Mouse (Mus musculus) hindbrain, embryonic 11.5 days (tissue): Measurements from ENCODE around the gene Ptchd4. TPM values are rescaled to one million over a fixed set of nuclear protein-coding genes. Genes with fewer than 3 reads are reported as not detected.

Experiments used
- ATAC-seq: fragments of 200-750 bp; cut with Nextera tagmentation; 2 replicates; pipeline ENCODE4 v1.8.0; 2017; ENCODE audit warnings: mild to moderate bottlenecking, moderate TSS enrichment, moderate library complexity; ENCODE audit not compliant: low FRiP score
- DNase-seq: peaks from one replicate; pipeline ENCODE4 v3.0.0-alpha.2; 2015; ENCODE audit warnings: low spot score
- H3K27ac ChIP-seq: fragments of 300-500 bp; sonication (generic); 2 replicates; pipeline ENCODE4 v1.5.1; 2014; ENCODE audit warnings: mild to moderate bottlenecking, low read depth, low read length
- H3K27me3 ChIP-seq: fragments of 300-500 bp; sonication (generic); 2 replicates; pipeline ENCODE4 v1.6.1; 2014; ENCODE audit warnings: mild to moderate bottlenecking, low read length, moderate library complexity, mixed read lengths; ENCODE audit not compliant: control insufficient read depth, insufficient read depth
- H3K36me3 ChIP-seq: fragments of 300-500 bp; sonication (generic); 2 replicates; pipeline ENCODE4 v1.6.1; 2014; ENCODE audit warnings: mild to moderate bottlenecking, low read length, moderate library complexity, mixed read lengths; ENCODE audit not compliant: control insufficient read depth, insufficient read depth
- H3K4me1 ChIP-seq: fragments of 300-500 bp; sonication (generic); replicated peaks from 2 replicates; pipeline ENCODE4 v1.6.1; 2014; ENCODE audit warnings: low read length, mixed read lengths; ENCODE audit not compliant: control insufficient read depth, insufficient read depth
- H3K4me2 ChIP-seq: fragments of 300-500 bp; sonication (generic); replicated peaks from 2 replicates; pipeline ENCODE4 v1.6.1; 2014; ENCODE audit warnings: mild to moderate bottlenecking, low read depth, low read length
- H3K4me3 ChIP-seq: fragments of 300-500 bp; sonication (generic); 2 replicates; pipeline ENCODE4 v1.5.1; 2014; ENCODE audit warnings: low read depth, low read length
- H3K9ac ChIP-seq: fragments of 300-500 bp; sonication (generic); 2 replicates; pipeline ENCODE4 v1.6.1; 2014; ENCODE audit warnings: low read depth, low read length
- H3K9me3 ChIP-seq: fragments of 300-500 bp; sonication (generic); 2 replicates; pipeline ENCODE4 v1.6.1; 2016; ENCODE audit warnings: low read length; ENCODE audit not compliant: control insufficient read depth
- WGBS: fragments of 180-500 bp; shearing (Covaris S2); extraction: QIAGEN DNeasy Blood & Tissue Kit; methylation state at CpG from one replicate; pipeline ENCODE4 v1.1.7; 2014; 5-methylcytosine and 5-hydroxymethylcytosine counted together
- polyA plus RNA-seq: library from polyadenylated mRNA; unstranded; fragments of >200 nt; fragmentation: Nextera tagmentation; extraction: Ambion mirVana; gene quantifications from 2 replicates; pipeline ENCODE4 v1.2.1, GENCODE M21; 2014

Ptchd4 gene
- polyA plus RNA-seq, 1 experiment from 2014 or later = 5.5 TPM

- Histone ChIP-seq H3K27me3 (no peaks in the 10 kb centered on the region), H3K9me3 (no peaks in the 10 kb centered on the region), H3K36me3 (no peaks in the 10 kb centered on the region), H3K4me2 (no peak overlapping the region), H3K9ac (no peak overlapping the region), H3K27ac (no peak overlapping the region), H3K4me3 (no peak overlapping the region), H3K4me1 (no peaks in the 10 kb centered on the region)
- no peak for ATAC-seq
- DNase-seq = no peak
- 83% methylated on average over 1 of the region's 1 CpGs for WGBS
Measured at GRCm38 (mm10) chr17:42364716-42365115, 49.0 kb downstream of the Ptchd4 start.

DNA sequence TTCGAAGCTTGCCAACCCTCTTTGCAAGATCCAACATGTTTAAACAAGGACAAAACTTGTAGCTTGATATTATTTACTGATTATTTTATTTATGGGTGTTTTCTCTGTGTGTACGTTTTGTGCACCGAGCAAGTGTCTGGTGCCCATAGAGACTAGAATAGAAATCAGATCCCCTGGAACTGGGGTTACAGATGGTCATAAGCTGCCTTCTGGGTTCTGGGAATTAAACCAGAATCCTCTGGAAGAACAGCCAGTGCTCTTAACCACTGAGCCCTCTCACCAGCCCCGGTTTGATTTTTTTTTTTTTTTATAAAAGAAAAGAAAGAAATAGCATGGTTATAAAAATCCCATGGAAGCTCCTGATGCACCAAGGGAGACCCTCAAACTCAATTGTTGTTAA lies 59.1 kb downstream of the Ptchd4 start:
- Histone ChIP-seq H3K27me3 (no peaks in the 10 kb centered on the region), H3K27ac (no peak overlapping the region), H3K9me3 (no peaks in the 10 kb centered on the region), H3K4me1 (no peaks in the 10 kb centered on the region), H3K9ac (no peak overlapping the region), H3K4me3 (no peak overlapping the region), H3K36me3 (no peaks in the 10 kb centered on the region), H3K4me2 (no peak overlapping the region)
- ATAC-seq = no peak
- 93% methylated on average over 4 of the region's 4 CpGs for WGBS
- DNase-seq = no peak

GRCm38 (mm10) chr17:42393086-42393485 lies 77.3 kb downstream of the Ptchd4 start:
- ATAC-seq (no peak), DNase-seq (no peak)
- Histone ChIP-seq H3K27me3 (no peaks in the 10 kb centered on the region), H3K4me2 (no peak overlapping the region), H3K36me3 (no peaks in the 10 kb centered on the region), H3K27ac (no peak overlapping the region), H3K9me3 (no peaks in the 10 kb centered on the region), H3K9ac (no peak overlapping the region), H3K4me1 (no peaks in the 10 kb centered on the region), H3K4me3 (no peak overlapping the region)

DNA sequence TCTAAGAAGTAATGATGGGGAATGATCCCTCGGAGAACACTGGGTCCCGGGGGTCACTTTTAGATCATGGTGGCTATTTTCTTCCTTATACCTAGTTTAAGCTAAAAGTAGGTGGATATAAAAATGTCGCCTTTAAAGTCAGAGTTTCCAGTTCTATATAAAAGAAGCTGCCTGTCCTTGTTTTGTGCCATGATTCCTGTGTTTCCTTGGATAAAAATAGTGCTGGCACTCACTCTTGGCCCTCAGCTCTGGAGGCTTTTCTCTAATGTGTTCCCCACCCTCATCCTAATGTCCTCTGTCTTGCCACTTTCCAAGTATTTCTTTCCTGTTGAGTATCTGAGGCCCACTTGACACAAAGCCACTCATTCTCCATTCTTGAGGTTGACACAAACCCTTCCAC lies 79.6 kb downstream of the Ptchd4 start:
- H3K36me3 ChIP-seq = no peaks in the 10 kb centered on the region
- no peaks in the 10 kb centered on the region for H3K27me3 ChIP-seq
- no peak overlapping the region for H3K9ac ChIP-seq
- no peak overlapping the region for H3K4me3 ChIP-seq
- no peak overlapping the region for H3K4me2 ChIP-seq
- H3K27ac ChIP-seq = no peak overlapping the region
- WGBS = 94% methylated on average over 3 of the region's 3 CpGs
- no peaks in the 10 kb centered on the region for H3K4me1 ChIP-seq
- DNase-seq (no peak), ATAC-seq (no peak)
- no peaks in the 10 kb centered on the region for H3K9me3 ChIP-seq

DNA sequence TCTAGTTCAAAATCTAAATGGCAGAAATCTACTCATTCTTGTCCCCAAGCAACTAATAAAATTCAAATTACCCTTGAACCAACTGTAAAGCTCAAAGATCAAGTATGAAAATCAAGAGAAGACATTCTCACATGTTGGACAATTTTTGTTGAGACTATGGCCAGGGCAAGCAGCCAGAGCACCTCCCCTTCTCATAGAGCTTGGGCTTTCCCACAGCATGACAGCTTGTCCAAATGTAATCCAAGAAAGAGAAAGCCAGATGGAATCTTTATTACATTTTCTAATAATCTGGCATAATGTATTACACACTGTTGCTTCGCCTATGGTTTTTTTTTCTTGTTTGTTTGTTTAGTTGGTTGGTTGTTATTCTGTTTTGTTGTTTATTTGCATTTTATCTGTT lies 102.7 kb downstream of the Ptchd4 start:
- 87% methylated on average over 1 of the region's 1 CpGs for WGBS
- H3K4me3 ChIP-seq = no peak overlapping the region
- no peak overlapping the region for H3K9ac ChIP-seq
- no peak for ATAC-seq
- H3K9me3 ChIP-seq = no peaks in the 10 kb centered on the region
- H3K4me2 ChIP-seq = no peak overlapping the region
- DNase-seq = no peak
- no peak overlapping the region for H3K27ac ChIP-seq
- H3K36me3 ChIP-seq = no peaks in the 10 kb centered on the region
- H3K4me1 ChIP-seq = no peaks in the 10 kb centered on the region
- H3K27me3 ChIP-seq = no peaks in the 10 kb centered on the region

- no peak for ATAC-seq
- Histone ChIP-seq H3K4me3 (no peak overlapping the region), H3K36me3 (no peaks in the 10 kb centered on the region), H3K9ac (no peak overlapping the region), H3K27me3 (no peaks in the 10 kb centered on the region), H3K4me2 (no peak overlapping the region), H3K27ac (no peak overlapping the region), H3K4me1 (no peaks in the 10 kb centered on the region), H3K9me3 (no peaks in the 10 kb centered on the region)
- 89% methylated on average over 1 of the region's 1 CpGs for WGBS
- DNase-seq = no peak
Measured at GRCm38 (mm10) chr17:42427961-42428360, 112.2 kb downstream of the Ptchd4 start.

- H3K27me3 ChIP-seq = no peaks in the 10 kb centered on the region
- DNase-seq = no peak
- no peak overlapping the region for H3K27ac ChIP-seq
- no peaks in the 10 kb centered on the region for H3K9me3 ChIP-seq
- ATAC-seq = no peak
- no peaks in the 10 kb centered on the region for H3K36me3 ChIP-seq
- no peak overlapping the region for H3K9ac ChIP-seq
- H3K4me3 ChIP-seq = no peak overlapping the region
- no peaks in the 10 kb centered on the region for H3K4me1 ChIP-seq
- WGBS = 86% methylated on average over 2 of the region's 2 CpGs
- no peak overlapping the region for H3K4me2 ChIP-seq
Measured at GRCm38 (mm10) chr17:42430380-42430779, 114.6 kb downstream of the Ptchd4 start.

DNA sequence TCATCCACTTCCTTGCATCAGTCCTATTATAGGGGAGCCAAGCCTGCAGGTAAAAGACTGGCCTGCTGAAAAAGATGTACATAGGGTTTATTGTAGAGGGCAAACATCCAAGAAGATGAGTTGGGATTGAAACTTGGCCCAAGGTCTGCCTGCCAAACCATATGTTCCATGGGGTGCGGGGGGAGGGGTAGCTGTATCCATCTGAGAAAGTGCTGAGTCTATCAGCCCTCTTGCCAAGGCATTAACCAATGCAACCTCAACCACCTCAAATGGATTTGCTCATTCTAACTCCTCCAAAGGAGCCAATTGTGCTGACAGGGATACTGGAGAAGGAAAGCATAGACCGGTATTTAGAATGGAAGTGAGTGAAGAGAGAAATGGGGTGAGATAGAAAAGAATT lies 136.5 kb downstream of the Ptchd4 start:
- ATAC-seq = no peak
- H3K9me3 ChIP-seq = no peaks in the 10 kb centered on the region

DNA sequence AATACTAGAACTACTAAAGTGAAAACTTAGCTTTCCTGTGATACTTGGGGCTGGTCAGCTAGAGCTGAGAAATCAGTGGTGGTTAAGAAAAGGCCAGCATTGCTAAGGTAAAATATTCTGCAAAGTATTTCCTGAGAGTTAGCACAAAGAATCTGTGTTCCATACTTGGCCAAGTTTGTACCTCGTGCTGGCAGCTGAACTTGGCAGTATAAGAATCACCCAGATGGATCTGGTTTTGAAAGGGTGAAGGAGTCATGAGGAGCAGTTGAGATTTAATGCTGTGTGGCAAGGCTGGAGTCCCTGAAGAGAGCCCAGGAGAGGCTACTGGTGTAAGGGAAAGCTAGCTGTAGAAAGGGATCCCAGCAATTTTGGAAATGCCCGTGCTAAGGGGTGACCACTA lies 140.7 kb downstream of the Ptchd4 start:
- no peaks in the 10 kb centered on the region for H3K4me1 ChIP-seq
- no peak for DNase-seq
- no peak for ATAC-seq
- WGBS = 75% methylated on average over 2 of the region's 2 CpGs
- no peaks in the 10 kb centered on the region for H3K27me3 ChIP-seq
- H3K9ac ChIP-seq = no peak overlapping the region
- H3K4me2 ChIP-seq = no peak overlapping the region
- H3K27ac ChIP-seq = no peak overlapping the region
- no peak overlapping the region for H3K4me3 ChIP-seq
- H3K36me3 ChIP-seq = no peaks in the 10 kb centered on the region
- no peaks in the 10 kb centered on the region for H3K9me3 ChIP-seq

More for the DNA sequence above, 136.5 kb downstream of the Ptchd4 start:
- no peaks in the 10 kb centered on the region for H3K36me3 ChIP-seq
- no peaks in the 10 kb centered on the region for H3K27me3 ChIP-seq
- 83% methylated on average over 2 of the region's 2 CpGs for WGBS
- no peak overlapping the region for H3K27ac ChIP-seq
- no peak overlapping the region for H3K4me3 ChIP-seq
- no peak overlapping the region for H3K4me2 ChIP-seq
- no peaks in the 10 kb centered on the region for H3K4me1 ChIP-seq
- no peak overlapping the region for H3K9ac ChIP-seq
- DNase-seq = no peak
